Mouse (Mus musculus): Measurements from ENCODE around the gene Olfr209.
A peak's percentile ranks its signal among the peaks of the same experiment; 100 is the strongest.

DNA sequence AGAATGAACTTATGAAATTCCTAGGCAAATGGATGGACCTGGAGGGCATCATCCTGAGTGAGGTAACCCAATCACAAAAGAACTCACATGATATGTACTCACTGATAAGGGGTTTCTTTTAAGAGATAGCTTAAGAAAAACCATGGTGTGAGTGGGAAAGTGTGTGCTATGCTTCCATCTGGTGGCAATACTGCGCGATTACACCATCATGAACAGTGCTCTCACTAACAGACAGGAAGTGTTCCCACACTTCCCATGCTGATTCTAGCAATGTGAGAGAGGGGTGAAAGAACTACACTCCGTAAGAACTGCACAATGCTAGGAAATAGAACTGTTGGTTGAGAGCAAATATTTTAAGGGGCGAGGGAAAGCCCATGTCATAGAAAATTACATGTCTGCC, 39.9 kb upstream of the Olfr209 start:
- TF ChIP-seq CTCF (IDR thresholded peaks at IDR 0.05; ENCODE audit: borderline replicate concordance, insufficient read depth, low read length): peak; percentile 36; the same call in 1 of the 2 replicates
- no peak for TF ChIP-seq POLR2A (IDR thresholded peaks at IDR 0.05; ENCODE audit: low read depth, low read length)

Data from embryonic fibroblast, embryonic 13.5 days (primary cell).